Mouse (Mus musculus) heart, embryonic 12.5 days (tissue): ENCODE measurements around the gene Slpi. TPM values are rescaled to one million over a fixed set of nuclear protein-coding genes. Genes with fewer than 3 reads are reported as not detected.

ENCODE experiments used
- ATAC-seq: fragments of 200-750 bp; cut with Nextera tagmentation; 2 replicates; pipeline ENCODE4 v1.8.0; 2017; ENCODE audit warnings: moderate TSS enrichment, moderate library complexity; ENCODE audit not compliant: insufficient number of reproducible peaks, low FRiP score
- H3K27ac ChIP-seq: fragments of 300-500 bp; sonication (generic); 2 replicates; pipeline ENCODE4 v1.5.1; 2016; ENCODE audit warnings: mild to moderate bottlenecking, moderate library complexity; ENCODE audit not compliant: poor library complexity, severe bottlenecking
- H3K27me3 ChIP-seq: fragments of 300-500 bp; sonication (generic); replicated peaks from 2 replicates; pipeline ENCODE4 v1.6.1; 2016; ENCODE audit warnings: mild to moderate bottlenecking, moderate library complexity
- H3K36me3 ChIP-seq: fragments of 300-500 bp; sonication (generic); 2 replicates; pipeline ENCODE4 v1.6.1; 2016; ENCODE audit warnings: mild to moderate bottlenecking, moderate library complexity
- H3K4me1 ChIP-seq: fragments of 300-500 bp; sonication (generic); replicated peaks from 2 replicates; pipeline ENCODE4 v1.6.1; 2016; ENCODE audit warnings: mild to moderate bottlenecking
- H3K4me2 ChIP-seq: fragments of 300-500 bp; sonication (generic); 2 replicates; pipeline ENCODE4 v1.6.1; 2016; ENCODE audit warnings: mild to moderate bottlenecking, moderate library complexity
- H3K4me3 ChIP-seq: fragments of 300-500 bp; sonication (generic); 2 replicates; pipeline ENCODE4 v1.5.1; 2016; ENCODE audit warnings: mild to moderate bottlenecking
- H3K9ac ChIP-seq: fragments of 300-500 bp; sonication (generic); 2 replicates; pipeline ENCODE4 v1.6.1; 2016; ENCODE audit warnings: mild to moderate bottlenecking, moderate library complexity
- H3K9me3 ChIP-seq: fragments of 300-500 bp; sonication (generic); replicated peaks from 2 replicates; pipeline ENCODE4 v1.6.1; 2016; ENCODE audit warnings: mild to moderate bottlenecking, moderate library complexity
- WGBS: fragments of 180-500 bp; shearing (Covaris S2); methylation state at CpG from one replicate; pipeline ENCODE4 v1.1.7; 2016; 5-methylcytosine and 5-hydroxymethylcytosine counted together
- polyA plus RNA-seq: library from polyadenylated mRNA; unstranded; fragments of >200 nt; fragmentation: Nextera tagmentation; extraction: Ambion mirVana; gene quantifications from 2 replicates; pipeline ENCODE4 v1.2.1, GENCODE M21; 2016

Slpi gene
- polyA plus RNA-seq, 1 experiment from 2014 or later, result 1.2 TPM

DNA sequence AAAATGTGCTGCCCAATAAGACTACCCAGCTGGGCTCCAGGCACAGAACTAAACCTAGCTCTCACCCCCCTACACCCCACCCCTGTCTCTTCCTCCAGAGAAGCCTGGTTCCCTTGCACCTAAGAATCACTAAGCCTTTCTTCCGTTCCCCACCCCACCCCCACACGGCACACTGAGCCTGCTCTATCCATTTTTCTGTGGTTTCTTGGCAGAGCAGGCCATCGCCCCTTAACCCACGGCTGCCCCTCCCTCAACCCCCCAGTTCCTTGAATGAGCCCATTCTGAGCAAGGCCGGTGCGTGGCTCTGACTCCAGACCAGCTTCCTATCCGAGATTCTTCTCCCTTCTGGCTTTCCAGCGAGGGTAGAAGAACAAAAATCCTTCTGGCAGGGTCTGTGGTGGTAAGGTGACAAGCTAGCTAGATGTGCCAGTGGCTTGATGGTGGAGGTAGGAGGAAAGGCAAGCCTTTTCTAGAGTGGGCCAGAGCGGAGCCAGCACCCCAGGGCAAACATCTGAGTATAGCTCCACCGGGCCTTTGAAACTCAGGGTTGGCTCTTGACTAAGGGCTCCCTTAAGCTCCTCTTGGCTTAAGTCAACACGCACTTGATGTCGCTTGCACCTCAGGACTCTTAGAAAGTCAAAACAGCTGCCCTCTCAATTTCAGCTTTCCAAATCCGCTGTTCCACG, 14.6 kb upstream of the Slpi start:
- Histone ChIP-seq H3K4me3 (0 out of 2 replicates have a peak overlapping the region, but pooled peaks have one; percentile 2), H3K27ac (no peak overlapping the region), H3K4me2 (peak overlapping the region; percentile 79), H3K9me3 (no peaks in the 10 kb centered on the region), H3K36me3 (no peaks in the 10 kb centered on the region), H3K27me3 (peaks cover 94% of the 10 kb centered on the region), H3K9ac (peak overlapping the region; percentile 56; the same call in 1 of the 2 replicates), H3K4me1 (peaks cover 41% of the 10 kb centered on the region)
- ATAC-seq, result no peak
- 10% methylated on average over 14 of the region's 14 CpGs for WGBS

DNA sequence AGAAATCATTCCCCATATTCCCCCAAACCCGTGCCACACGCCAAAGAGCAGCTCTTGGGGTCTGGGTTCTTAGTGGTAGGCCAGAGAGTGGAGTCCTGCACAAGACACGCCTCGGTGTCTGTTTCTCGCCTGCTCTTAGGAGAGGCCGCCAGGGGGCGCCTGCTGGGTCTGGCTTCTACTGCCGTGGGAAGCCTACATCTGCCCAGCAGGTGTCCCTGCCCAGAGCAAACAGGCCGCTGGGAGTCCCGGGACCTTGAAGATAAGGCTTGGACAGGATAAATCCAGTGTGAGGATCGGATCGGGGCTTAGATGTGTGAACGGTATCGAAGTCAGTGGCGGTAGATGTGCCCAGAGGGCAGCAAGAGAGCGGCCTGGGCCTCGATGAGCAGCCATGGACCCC, 14.0 kb upstream of the Slpi start, which contains the start of gene Rbpjl:
Gene Rbpjl, plus strand, starts transcription at position 236 of the 400 bp plus-strand sequence.
- Histone ChIP-seq H3K36me3 (no peaks in the 10 kb centered on the region), H3K9ac (peak within 1 kb of the TSS; percentile 56; the same call in 1 of the 2 replicates), H3K4me2 (peak within 1 kb of the TSS; percentile 79), H3K9me3 (peaks cover 2% of the 10 kb centered on the region), H3K4me1 (peaks cover 35% of the 10 kb centered on the region), H3K27ac (no peak within 1 kb of the TSS), H3K4me3 (0 out of 2 replicates have a peak within 1 kb of the TSS, but pooled peaks have one; percentile 2), H3K27me3 (peaks cover 89% of the 10 kb centered on the region)
- ATAC-seq, result no peak
- WGBS, result 3% methylated on average over 17 of the region's 17 CpGs

DNA sequence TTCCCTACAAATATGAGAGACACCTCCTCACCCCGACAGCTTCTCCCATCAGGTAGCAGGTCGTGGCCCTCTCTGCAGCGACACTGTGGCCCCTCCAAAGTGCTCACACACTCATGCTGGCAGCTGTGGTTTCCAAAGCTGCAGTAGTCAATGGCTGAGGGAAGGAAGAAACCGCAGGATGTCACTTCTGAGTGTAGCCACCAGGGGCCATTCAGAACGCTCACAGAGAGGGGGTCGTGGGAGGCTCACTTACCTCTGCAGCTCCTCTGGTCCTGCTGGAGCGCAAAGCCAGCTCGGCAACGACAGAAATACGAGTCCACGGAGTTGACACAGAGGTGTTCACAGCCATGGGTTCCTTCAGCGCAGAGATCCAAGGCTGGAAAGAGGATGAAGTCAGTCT, 8.0 kb upstream of the Slpi start:
- 63% methylated on average over 12 of the region's 12 CpGs for WGBS
- Histone ChIP-seq H3K36me3 (no peaks in the 10 kb centered on the region), H3K4me2 (no peak overlapping the region), H3K9ac (no peak overlapping the region), H3K9me3 (peaks cover 16% of the 10 kb centered on the region), H3K27ac (no peak overlapping the region), H3K27me3 (peaks cover 60% of the 10 kb centered on the region), H3K4me1 (peaks cover 11% of the 10 kb centered on the region), H3K4me3 (no peak overlapping the region)
- ATAC-seq, result no peak

DNA sequence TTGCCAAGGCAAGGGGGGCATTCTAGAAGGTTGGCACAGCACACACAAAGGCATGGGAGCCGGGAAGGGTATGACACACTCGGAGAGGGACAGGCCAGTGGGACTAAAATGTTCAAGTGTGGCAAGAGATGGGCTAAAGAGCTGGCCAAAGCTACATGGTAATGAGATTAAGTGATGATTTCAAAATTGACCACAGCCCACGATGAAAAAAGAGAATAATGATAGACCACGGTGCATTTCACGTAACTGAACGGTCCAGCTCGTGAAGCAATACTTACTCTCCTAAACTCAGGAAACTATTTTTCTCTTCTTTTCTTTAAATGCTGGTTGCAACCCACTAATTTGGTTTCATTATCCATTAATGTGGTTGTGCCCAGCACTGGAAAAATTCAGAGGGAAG, 7.2 kb upstream of the Slpi start:
- H3K4me2 ChIP-seq, result no peak overlapping the region
- peaks cover 16% of the 10 kb centered on the region for H3K9me3 ChIP-seq
- H3K27me3 ChIP-seq, result peaks cover 59% of the 10 kb centered on the region
- no peak overlapping the region for H3K9ac ChIP-seq
- no peak for ATAC-seq
- H3K4me3 ChIP-seq, result no peak overlapping the region
- H3K36me3 ChIP-seq, result no peaks in the 10 kb centered on the region
- WGBS, result 84% methylated on average over 7 of the region's 7 CpGs
- no peak overlapping the region for H3K27ac ChIP-seq
- H3K4me1 ChIP-seq, result peaks cover 10% of the 10 kb centered on the region

DNA sequence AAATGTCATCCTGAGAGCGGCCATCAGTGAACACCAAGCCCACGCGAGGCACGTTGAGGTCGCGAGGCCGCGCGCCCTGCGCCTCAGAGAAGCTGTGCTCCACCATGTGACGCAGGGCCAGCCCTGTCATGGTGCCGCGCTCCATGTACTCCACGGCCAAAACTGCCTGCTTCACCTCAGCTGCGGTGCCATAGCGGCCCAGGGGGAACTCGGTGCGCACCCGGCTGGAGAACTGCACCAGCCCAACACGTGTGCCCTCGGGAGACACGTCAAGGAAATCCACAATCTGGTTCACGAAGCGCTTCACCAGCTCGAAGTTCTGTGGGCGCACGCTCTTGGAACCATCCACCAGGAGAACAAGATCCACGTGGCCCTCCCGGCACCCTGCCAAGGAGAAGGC, 4.2 kb upstream of the Slpi start:
- peaks cover 60% of the 10 kb centered on the region for H3K27me3 ChIP-seq
- H3K4me2 ChIP-seq, result no peak overlapping the region
- peaks cover 16% of the 10 kb centered on the region for H3K9me3 ChIP-seq
- H3K9ac ChIP-seq, result no peak overlapping the region
- peaks cover 10% of the 10 kb centered on the region; the same call in 1 of the 2 replicates for H3K4me1 ChIP-seq
- no peak for ATAC-seq
- no peak overlapping the region for H3K4me3 ChIP-seq
- 72% methylated on average over 29 of the region's 29 CpGs for WGBS
- no peaks in the 10 kb centered on the region for H3K36me3 ChIP-seq
- no peak overlapping the region for H3K27ac ChIP-seq

DNA sequence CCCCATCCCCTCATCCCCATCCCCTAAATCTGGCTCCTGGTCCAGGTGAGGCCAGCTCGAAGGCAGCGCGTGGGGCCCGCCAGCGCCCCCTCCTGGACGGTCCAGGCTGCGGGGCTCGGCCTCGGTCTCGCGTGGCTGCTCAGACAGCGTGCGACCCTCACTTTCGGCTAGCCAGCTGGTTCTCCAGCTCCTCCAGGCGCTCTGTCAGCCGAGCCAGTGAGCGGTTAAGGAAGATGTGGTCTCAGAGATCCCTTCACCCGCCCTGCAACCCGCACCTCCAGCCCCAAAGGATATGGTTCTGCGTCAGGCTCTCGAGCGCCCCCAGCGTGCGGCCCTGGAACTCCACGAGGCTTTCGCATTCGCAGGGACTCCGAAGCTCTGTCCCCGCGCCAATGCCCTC, 604 bp upstream of the Slpi start:
- WGBS, result under 1% methylated on average over 30 of the region's 30 CpGs
- Histone ChIP-seq H3K9me3 (no peaks in the 10 kb centered on the region), H3K27me3 (peaks cover 72% of the 10 kb centered on the region), H3K4me3 (peak overlapping the region; percentile 53), H3K27ac (peak overlapping the region; percentile 26; the same call in 1 of the 2 replicates), H3K4me2 (peak overlapping the region; percentile 87), H3K9ac (peak overlapping the region; percentile 61; the same call in 1 of the 2 replicates), H3K36me3 (no peaks in the 10 kb centered on the region), H3K4me1 (peaks cover 22% of the 10 kb centered on the region; the same call in 1 of the 2 replicates)
- peak; percentile 48; the same call in 1 of the 2 replicates for ATAC-seq

DNA sequence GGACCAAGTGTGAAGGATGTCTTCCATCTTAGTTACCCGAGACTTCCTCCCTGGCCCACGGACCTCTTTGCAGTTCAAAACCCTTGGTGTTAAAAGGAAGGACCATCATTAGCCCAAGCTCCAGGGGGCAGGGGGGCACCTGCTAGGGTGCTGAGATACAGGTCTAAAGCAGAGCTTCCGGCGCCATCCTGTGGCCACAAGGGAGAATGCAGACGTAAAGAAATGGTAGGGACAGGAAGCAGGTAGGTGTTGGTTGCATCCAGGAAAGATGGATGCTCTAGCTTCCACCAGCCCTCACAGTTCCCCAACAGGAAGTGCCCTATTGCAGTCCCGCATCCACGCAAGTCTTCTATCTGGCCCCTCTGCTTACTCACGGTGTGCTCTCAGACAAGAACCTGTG, 1.9 kb downstream of the Slpi start:
- H3K36me3 ChIP-seq, result no peaks in the 10 kb centered on the region
- ATAC-seq, result no peak
- no peak overlapping the region for H3K9ac ChIP-seq
- no peaks in the 10 kb centered on the region for H3K9me3 ChIP-seq
- WGBS, result 9% methylated on average over 8 of the region's 8 CpGs
- peaks cover 22% of the 10 kb centered on the region; the same call in 1 of the 2 replicates for H3K4me1 ChIP-seq
- no peak overlapping the region for H3K4me3 ChIP-seq
- peak overlapping the region; percentile 0; the same call in 1 of the 2 replicates for H3K27ac ChIP-seq
- no peak overlapping the region for H3K4me2 ChIP-seq
- H3K27me3 ChIP-seq, result peaks cover 52% of the 10 kb centered on the region

DNA sequence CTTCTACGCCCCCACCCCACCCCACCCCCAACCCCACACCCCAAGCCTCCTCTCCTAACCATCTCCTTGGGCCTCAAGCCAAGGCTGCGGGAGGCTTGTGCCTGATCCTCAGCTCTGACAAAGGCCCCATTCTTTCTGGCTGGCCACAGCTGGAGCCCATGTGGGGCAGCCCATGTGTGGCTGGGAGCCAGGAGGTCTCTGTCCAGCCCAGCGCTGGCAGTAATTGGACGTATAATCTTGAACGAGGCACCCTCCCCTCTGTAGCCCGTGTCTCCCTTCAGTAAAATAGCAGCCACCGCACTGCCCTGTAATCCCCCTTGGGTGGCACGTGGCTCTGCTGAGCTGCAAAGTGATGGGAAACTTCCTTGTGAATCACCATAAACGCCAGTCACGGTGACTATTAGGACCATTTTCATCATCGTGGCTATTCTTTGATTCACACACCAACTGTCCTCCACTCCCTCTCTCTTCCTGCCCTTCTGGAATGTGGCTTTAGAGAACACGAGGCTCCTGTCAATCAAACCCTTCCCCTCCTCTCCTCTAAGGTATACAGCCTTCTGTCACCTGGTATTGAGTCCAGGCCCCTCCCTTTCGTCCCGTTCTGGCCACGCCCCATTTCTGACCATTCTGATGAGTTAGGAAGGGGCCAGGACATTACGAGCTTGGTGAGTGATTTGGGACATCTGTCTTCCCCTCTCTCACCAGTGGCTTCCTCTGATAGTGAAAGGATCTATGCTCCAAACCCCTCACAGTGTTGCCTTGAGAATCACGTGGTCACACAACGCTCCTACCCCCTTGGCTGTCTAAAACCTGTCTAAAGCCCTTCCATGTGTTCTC, 2.8 kb downstream of the Slpi start:
- Histone ChIP-seq H3K9me3 (no peaks in the 10 kb centered on the region), H3K4me2 (peak overlapping the region; percentile 22; the same call in 1 of the 2 replicates), H3K4me3 (no peak overlapping the region), H3K4me1 (peaks cover 22% of the 10 kb centered on the region; the same call in 1 of the 2 replicates), H3K36me3 (no peaks in the 10 kb centered on the region), H3K9ac (no peak overlapping the region), H3K27ac (peak overlapping the region; percentile 0; the same call in 1 of the 2 replicates), H3K27me3 (peaks cover 46% of the 10 kb centered on the region)
- WGBS, result 16% methylated on average over 18 of the region's 18 CpGs
- peak; percentile 41; the same call in 1 of the 2 replicates for ATAC-seq

DNA sequence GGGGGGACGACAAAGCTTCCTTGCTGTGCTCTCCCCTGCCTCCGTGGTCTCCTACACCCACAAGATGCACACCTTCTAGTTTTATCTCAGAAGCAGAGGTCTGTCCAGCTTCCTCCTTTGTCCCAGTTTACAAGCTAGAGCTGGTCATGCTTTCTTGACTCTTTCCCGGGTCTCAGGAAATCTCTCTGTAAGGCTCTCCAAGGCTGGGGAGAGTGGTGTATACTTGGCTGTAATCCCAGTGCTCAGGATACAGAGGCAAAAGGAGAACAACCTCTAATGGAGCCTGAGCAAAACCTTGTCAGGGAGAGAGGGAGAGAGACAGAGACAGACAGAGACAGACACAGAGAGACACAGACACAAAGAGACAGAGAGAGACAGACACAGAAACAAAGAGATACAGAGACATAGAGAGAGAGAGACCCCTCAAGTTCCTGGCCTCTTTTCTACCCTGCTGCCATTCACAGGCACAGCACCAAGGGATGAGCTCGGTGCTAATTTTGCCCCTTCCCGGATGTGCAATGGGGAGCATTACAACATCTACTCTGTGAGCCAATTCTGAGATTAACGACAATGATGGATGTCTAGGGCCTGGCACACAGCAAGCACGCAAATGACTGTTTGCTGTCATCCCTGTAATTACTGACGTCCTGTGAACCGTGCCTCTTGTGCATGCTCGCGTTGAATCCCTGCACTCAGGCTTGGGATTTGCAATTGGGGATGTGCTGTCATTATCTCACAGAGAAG, 5.1 kb downstream of the Slpi start:
- Histone ChIP-seq H3K4me3 (no peak overlapping the region), H3K4me1 (peaks cover 15% of the 10 kb centered on the region; the same call in 1 of the 2 replicates), H3K36me3 (no peaks in the 10 kb centered on the region), H3K9me3 (no peaks in the 10 kb centered on the region), H3K9ac (no peak overlapping the region), H3K27ac (no peak overlapping the region), H3K27me3 (peaks cover 26% of the 10 kb centered on the region), H3K4me2 (no peak overlapping the region)
- WGBS, result 57% methylated on average over 11 of the region's 11 CpGs
- ATAC-seq, result no peak

DNA sequence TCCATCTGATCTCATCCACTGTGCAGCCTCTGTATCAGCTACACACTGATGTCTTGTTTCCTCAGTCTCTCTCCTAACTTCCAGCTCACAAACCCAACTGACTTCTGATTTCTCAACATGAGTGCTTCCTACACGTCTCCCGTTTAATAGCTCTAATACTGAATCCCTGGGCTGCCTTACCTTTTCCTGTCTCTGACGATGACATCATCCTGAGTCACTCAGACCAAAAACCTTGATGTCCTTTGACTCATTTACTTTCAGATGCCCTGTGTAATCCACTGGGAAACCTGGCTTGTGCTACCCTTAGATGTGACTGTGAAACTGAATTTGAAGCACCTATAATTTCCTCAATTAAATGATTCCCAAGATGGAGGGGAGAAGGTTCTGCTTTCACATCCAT, 5.9 kb downstream of the Slpi start:
- 65% methylated on average over 3 of the region's 3 CpGs for WGBS
- H3K4me3 ChIP-seq, result no peak overlapping the region
- no peak overlapping the region for H3K9ac ChIP-seq
- no peak overlapping the region for H3K4me2 ChIP-seq
- peaks cover 11% of the 10 kb centered on the region; the same call in 1 of the 2 replicates for H3K4me1 ChIP-seq
- H3K36me3 ChIP-seq, result no peaks in the 10 kb centered on the region
- peaks cover 17% of the 10 kb centered on the region for H3K27me3 ChIP-seq
- H3K27ac ChIP-seq, result no peak overlapping the region
- ATAC-seq, result no peak
- no peaks in the 10 kb centered on the region for H3K9me3 ChIP-seq
